Mouse (Mus musculus): ENCODE data around the gene Cyp1a1.
"Not testable (repeated sequence)": the region's sequence is repeated elsewhere in the genome, so short reads cannot be mapped to it uniquely, and the experiment has no call there.

Cyp1a1 gene

DNA sequence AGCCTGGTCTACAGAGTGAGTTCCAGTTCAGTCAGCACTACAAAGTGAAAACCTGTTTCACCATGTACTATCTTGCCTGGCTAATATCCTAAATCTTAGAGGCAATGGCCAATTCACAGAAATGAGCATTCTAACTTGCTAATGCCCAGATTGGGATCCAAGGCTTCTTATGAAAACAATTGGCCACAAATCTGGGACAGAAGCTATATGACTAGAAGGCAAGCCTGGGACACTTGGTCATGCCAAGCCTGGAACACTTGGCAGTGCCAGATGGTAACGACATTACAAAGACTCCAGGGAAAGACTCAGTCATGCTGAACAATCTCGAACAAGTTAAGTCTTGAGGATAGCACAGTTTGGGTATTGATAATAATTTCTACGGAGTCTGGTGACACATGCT lies 18.8 kb downstream of the Cyp1a1 start:
- DNase-seq (ENCODE audit: low read depth): no peak

DNA sequence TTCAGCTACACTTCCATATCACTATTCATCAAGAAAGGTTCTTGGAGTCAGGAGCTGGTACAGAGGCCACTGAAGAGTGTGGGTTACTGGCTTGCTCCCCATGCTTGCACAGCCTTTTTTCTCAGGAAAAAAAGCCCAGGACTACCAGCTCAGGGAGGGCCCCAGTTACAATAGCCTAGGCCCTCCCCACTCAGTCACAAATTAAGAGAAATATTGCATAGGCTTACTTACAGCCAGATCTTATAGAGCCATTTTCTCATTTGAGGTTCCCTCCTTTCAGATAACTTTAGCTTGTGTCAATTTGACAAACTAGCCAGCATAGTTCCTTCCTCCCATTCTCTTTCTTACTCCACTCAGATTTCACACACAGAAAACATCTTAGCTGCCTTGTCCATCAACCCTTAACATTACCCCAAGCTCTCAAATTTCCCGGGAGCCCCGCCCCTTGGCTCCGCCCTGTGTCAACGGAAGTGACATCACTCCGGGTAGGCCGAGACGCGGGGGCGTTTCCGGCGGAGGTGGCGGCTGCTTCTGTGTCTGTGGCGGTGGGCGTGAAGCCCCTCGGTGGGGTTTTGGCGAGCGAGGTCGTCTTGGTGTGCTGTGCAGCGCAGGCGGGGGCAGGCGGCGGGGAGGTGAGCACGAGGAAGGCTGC lies 20.5 kb downstream of the Cyp1a1 start, which contains the start of gene Edc3:
Gene Edc3 (plus strand): TSS at position 473 of the 652 bp plus-strand sequence.
- DNase-seq (ENCODE audit: low read depth): peak; percentile 82

DNA sequence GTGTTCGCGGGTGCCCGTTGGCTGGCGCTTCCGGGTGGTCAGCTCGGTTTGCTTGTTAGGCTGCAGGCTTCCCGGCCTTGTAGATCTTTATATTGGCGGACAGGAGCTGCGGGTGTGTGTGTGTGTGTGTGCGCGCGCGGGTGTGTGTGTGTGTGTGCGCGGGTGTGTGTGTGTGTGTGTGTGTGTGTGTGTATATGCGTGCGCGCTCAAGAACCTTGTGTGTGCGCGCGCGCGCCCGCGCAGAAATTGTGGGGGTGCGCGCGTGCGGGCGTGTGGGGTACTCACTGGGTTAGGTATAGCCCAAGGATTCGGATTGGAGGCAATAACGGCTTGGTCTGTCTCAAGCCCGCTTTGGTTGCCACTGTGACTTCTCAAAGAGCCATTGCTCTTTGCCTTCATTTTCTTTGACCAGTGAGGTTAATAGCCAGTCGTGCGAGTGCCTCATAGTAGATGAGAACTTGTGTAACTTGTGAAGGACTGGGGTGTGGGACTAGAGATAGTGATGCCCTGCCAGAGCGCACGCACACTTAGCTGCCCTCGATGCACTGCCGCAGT lies 21.1 kb downstream of the Cyp1a1 start:
- peak; percentile 48 for DNase-seq (ENCODE audit: low read depth)

DNA sequence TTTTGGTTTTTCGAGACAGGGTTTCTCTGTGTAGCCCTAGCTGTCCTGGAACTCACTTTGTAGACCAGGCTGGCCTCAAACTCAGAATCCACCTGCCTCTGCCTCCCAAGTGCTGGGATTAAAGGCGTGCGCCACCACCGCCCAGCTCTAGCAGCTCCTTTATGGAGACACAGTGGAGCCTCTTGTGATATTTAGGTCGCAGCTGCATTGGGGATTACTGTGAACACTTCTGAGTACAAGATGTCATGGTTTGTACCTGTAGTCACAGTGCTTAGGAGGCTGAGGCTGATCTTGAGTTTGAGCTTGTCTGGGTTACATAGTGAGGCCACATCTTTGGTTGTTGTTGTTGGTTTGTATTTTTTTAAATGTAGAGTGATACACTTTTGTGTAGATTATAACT lies 22.5 kb downstream of the Cyp1a1 start:
- not testable (repeated sequence) for DNase-seq (ENCODE audit: low read depth)

- no peak for DNase-seq (ENCODE audit: low read depth)
Observed at GRCm38 (mm10) chr9:57712194-57712593, 24.5 kb downstream of the Cyp1a1 start.

DNA sequence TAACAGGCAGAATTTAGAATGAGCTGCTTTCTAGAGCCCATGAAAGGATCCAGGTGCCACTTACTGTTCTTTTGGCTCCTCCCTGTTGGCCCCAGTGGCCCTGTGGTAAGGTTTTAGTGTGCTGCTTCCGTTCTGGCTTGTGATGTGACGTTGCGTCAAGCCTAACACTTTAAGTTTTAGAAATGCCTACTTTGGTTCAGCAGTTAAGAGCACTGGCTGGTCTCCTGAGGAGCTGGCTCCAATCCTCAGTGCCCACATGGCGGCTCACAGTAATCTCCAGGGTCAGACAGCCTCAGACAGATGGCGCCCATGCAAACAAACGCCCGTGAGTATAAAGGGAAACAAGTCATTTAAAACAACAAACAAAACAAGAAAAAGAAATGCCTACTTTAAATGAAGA lies 30.7 kb downstream of the Cyp1a1 start:
- DNase-seq (ENCODE audit: low read depth): no peak

DNA sequence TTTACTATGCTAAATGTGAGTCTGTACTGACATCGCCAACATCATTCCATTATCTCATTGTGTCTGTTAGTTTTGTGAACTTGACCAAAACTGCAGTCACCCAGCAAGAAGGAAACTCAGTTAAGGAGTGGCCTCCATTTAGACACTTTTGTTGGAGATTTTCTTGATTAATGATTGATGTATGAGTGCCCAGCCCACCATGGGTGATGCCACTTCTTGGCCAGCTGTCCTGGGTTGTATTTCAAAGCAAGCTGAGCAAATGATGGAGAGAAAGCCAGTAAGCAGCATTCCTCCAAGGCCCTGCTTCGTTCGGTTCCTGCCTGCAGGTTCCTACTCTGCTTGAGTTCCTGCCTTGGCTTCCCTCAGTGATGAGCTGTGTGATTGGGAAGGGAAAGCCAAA lies 33.0 kb downstream of the Cyp1a1 start:
- no peak for DNase-seq (ENCODE audit: low read depth)

DNA sequence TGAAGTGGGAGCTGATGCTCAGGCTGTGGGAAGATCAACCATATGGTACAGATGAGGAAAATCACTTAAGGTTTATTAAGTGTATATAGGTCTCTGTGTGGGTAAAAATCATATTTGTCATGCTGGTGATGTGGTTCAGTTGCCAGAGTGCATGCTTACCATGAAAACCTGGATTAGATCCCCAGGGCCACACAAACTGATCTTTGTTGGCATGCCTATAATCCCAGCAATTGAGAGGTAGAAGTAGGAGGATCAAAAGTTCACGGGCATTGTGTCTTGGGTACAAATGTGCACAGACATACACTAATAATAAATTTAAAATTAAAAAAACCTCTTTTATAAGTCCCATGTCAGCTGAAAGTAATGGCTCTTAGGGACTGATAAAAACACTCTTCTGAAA lies 34.6 kb downstream of the Cyp1a1 start:
- DNase-seq (ENCODE audit: low read depth): no peak

- no peak for DNase-seq (ENCODE audit: low read depth)
Observed at GRCm38 (mm10) chr9:57723315-57723715, 35.6 kb downstream of the Cyp1a1 start.

GRCm38 (mm10) chr9:57723796-57724195 lies 36.1 kb downstream of the Cyp1a1 start:
- DNase-seq (ENCODE audit: low read depth): no peak

DNA sequence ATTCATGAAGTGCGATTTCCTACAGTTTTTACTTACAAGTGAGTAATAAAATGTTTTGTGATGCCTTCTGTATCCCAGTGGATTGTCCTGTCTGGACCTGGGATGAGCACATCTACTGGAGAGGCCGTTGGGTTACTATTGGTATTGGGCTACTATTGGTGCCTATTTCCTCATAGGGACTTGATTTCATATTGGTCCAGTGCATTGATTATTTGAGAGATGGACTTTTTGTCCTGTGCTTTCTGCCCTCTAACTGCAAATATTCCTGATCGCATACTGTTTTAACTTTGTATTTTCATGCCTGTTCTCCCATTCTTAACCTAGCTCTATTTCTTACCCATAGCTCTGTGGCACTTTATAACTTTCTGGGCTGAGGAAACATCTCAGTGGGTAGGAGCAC lies 37.0 kb downstream of the Cyp1a1 start:
- no peak for DNase-seq (ENCODE audit: low read depth)

DNA sequence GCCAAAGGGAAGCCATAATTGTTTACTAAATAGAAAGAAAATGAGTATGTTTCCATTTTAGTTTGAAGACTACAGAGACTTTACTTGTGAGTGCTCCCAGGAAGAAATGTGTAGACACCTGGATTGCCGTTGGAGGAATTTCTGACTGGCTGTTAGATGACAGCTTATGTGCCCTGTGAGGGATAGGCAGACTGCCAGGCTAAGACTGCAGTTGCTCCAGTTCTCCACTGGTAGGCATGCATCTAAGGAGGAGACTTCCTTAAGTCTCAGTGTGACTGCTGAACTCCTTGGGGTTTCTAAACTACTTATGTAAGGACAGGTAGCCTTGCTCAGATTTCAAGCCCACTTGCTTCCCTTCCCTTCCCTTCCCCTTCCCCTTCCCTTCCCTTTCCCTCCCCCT lies 40.6 kb downstream of the Cyp1a1 start:
- no peak for DNase-seq (ENCODE audit: low read depth)

GRCm38 (mm10) chr9:57733606-57734005 lies 45.9 kb downstream of the Cyp1a1 start:
- DNase-seq (ENCODE audit: low read depth): no peak

DNA sequence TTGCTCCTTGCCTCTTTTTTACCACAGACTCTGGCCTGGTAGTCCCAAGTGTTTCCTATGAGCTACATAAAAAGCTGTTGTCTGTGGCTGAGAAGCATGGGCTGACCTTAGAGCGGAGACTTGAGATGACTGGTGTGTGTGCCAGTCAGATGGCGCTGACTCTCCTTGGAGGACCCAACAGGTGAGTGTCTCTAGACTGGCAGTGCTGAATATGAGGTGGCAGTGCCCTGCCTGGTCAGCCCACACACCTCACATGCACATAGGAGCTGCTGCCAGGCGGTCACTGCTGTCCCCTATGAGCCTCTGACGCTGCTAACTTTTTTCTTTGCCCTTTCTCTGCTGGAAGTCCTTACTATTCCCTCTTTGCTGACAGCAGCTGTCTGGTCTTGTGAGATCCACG lies 52.1 kb downstream of the Cyp1a1 start:
- DNase-seq (ENCODE audit: low read depth): no peak

DNA sequence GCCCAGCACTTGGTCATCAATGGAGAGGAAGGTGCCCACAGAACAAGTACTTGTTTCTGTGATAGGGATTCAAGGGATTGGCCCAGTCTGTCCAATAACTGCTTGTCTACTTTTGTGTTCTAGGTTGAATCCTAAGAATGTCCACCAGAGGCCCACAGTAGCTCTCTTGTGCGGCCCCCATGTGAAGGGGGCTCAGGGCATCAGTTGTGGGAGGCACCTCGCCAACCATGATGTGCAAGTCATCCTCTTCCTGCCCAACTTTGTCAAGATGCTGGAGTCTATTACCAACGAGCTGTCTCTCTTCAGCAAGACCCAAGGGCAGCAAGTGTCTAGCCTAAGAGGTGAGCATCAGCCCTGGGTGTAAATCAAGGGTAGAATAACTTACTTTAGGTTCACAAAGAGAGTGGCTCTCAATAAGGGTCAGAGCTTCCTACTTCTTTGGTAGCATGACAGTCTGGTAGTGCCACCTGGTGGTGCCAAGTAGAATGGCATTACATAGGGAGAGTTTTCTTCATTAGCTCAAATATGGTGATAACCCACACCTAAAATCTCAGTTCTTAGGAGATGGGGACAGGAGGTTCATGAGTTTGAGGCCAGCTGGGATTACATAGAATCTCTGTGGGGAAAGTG lies 56.8 kb downstream of the Cyp1a1 start:
- DNase-seq (ENCODE audit: low read depth): peak; percentile 60

GRCm38 (mm10) chr9:57747067-57747466 lies 59.3 kb downstream of the Cyp1a1 start:
- no peak for DNase-seq (ENCODE audit: low read depth)

DNA sequence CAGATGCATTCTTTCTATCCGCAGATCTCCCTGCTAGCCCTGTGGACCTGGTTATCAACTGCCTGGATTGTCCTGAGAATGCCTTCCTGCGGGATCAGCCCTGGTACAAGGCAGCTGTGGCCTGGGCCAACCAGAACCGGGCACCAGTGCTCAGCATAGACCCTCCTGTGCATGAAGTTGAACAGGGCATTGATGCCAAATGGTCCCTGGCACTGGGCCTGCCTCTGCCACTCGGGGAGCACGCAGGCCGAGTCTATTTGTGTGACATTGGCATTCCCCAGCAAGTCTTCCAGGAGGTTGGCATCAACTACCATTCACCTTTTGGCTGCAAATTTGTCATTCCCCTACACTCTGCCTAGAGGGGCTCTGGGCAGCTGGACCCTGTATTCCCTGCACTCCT lies 60.4 kb downstream of the Cyp1a1 start:
- no peak for DNase-seq (ENCODE audit: low read depth)

DNA sequence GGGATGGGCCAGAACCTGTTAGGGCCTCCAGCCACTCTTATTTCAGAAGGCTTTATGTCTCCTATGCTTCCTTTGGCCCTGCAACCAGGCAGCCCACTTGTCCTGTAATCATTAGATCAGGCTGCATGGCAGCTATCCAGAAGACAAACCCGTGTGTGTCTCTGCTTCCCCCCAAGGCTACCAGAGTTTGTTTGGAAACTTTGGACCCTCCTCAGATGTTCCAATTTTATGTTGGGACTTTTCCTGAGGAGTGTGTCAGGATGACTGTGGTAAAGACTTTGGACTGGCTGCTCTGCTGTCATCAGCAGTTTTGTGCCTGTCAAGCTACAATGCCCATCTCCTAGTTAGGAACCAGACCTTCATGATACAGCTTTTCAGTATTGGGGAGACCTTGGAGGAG lies 61.1 kb downstream of the Cyp1a1 start:
- DNase-seq (ENCODE audit: low read depth): no peak

DNA sequence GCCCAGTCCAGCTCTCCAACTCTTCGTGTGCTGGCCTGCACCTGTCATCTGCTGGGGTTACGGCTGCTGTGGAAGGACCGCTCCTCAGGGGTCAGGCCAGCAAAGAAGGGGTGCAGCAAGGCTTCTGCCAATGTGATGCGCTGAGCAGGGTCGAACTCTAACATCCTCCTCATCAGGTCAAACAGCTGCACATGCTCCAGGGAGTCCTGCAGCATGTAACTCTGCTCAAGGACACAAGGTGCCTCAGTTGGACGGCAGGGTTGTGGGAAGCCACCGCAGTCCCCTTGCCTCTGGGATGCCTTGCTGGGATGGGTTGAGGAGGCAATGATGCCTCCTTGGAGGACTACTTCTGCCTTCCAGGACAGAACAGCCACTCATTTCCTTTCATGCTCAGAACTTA lies 63.2 kb downstream of the Cyp1a1 start:
- DNase-seq (ENCODE audit: low read depth): no peak

Measured in c-Kit-positive CD71-positive TER-119-negative erythroid progenitor cells, embryonic 14.5 days (primary cell).